Mouse (Mus musculus): ENCODE measurements around the gene Pik3cb. TPM values are rescaled to one million over a fixed set of nuclear protein-coding genes. Genes with fewer than 3 reads are reported as not detected.

Gene Pik3cb
- polyA plus RNA-seq, 1 experiment from 2014 or later = 3.1 TPM

GRCm38 (mm10) chr9:99109585-99109984, 30.8 kb downstream of the Pik3cb start:
- Histone ChIP-seq H3K4me3 (replicated peaks) (no peak overlapping the region), H3K9me3 (replicated peaks) (no peaks in the 10 kb centered on the region), H3K36me3 (peaks cover 8% of the 10 kb centered on the region; the same call in 1 of the 2 replicates), H3K4me2 (no peak overlapping the region), H3K27me3 (replicated peaks) (no peaks in the 10 kb centered on the region), H3K4me1 (no peaks in the 10 kb centered on the region; the same call in 1 of the 2 replicates), H3K9ac (replicated peaks) (no peak overlapping the region), H3K27ac (replicated peaks) (no peak overlapping the region)
- WGBS = 76% methylated on average over 3 of the region's 3 CpGs
- ATAC-seq (ENCODE audit: low FRiP score) = no peak

DNA sequence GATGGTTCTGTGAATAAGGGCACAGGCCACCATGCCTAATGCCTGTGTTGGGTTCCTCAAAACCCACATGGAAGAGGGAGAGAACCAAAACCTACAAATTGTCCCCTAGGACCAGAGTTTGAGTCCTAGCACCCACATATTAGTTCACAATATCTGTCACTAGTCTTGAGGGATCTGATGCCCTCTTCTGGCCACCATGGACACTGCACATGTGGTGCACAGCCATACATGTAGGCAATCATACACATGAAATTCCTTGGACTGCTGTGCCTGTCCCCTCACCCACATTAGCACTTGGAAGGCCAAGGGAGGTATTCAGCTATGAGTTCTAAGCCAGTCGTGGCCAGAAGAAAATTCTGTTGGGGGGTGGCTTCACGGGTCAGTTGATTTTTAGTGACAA, 36.0 kb downstream of the Pik3cb start:
- no peak overlapping the region for H3K27ac ChIP-seq (replicated peaks)
- no peak overlapping the region for H3K9ac ChIP-seq (replicated peaks)
- no peaks in the 10 kb centered on the region for H3K27me3 ChIP-seq (replicated peaks)
- no peaks in the 10 kb centered on the region for H3K9me3 ChIP-seq (replicated peaks)
- H3K36me3 ChIP-seq = peaks cover 13% of the 10 kb centered on the region; the same call in 1 of the 2 replicates
- 87% methylated on average over 2 of the region's 2 CpGs for WGBS
- ATAC-seq (ENCODE audit: low FRiP score) = no peak
- no peaks in the 10 kb centered on the region for H3K4me1 ChIP-seq
- no peak overlapping the region for H3K4me3 ChIP-seq (replicated peaks)
- no peak overlapping the region for H3K4me2 ChIP-seq

DNA sequence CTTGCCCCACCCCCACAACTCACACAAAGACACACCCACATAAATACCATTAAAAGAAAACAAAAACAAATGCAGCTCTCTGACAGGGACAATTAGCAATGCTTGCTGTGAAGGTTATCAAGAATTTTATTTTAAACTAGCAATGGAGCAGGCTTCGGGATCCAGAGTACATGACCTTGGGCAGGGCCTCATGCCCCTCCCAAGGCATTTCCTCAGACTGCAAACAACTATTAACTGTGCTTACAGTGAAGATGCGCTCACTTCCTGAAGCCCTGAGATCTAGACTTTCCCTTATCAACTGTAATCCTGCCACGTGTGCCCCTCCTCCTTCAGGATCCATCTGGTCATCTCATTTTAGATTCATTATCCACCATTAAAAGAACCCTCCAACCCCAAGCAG, 36.6 kb downstream of the Pik3cb start:
- ATAC-seq (ENCODE audit: low FRiP score) = no peak
- Histone ChIP-seq H3K27me3 (replicated peaks) (no peaks in the 10 kb centered on the region), H3K9ac (replicated peaks) (no peak overlapping the region), H3K4me1 (no peaks in the 10 kb centered on the region), H3K4me2 (no peak overlapping the region), H3K36me3 (peaks cover 13% of the 10 kb centered on the region; the same call in 1 of the 2 replicates), H3K4me3 (replicated peaks) (no peak overlapping the region), H3K9me3 (replicated peaks) (no peaks in the 10 kb centered on the region), H3K27ac (replicated peaks) (no peak overlapping the region)
- 84% methylated on average over 3 of the region's 3 CpGs for WGBS

GRCm38 (mm10) chr9:99098482-99099129, 41.8 kb downstream of the Pik3cb start:
- Histone ChIP-seq H3K36me3 (0 out of 2 replicates have a peak, but pooled peaks cover 5% of the 10 kb centered on the region), H3K4me1 (no peaks in the 10 kb centered on the region), H3K4me3 (replicated peaks) (no peak overlapping the region), H3K9ac (replicated peaks) (no peak overlapping the region), H3K9me3 (replicated peaks) (no peaks in the 10 kb centered on the region), H3K27me3 (replicated peaks) (no peaks in the 10 kb centered on the region), H3K27ac (replicated peaks) (no peak overlapping the region), H3K4me2 (no peak overlapping the region)
- 54% methylated on average over 11 of the region's 11 CpGs for WGBS
- ATAC-seq (ENCODE audit: low FRiP score) = no peak

DNA sequence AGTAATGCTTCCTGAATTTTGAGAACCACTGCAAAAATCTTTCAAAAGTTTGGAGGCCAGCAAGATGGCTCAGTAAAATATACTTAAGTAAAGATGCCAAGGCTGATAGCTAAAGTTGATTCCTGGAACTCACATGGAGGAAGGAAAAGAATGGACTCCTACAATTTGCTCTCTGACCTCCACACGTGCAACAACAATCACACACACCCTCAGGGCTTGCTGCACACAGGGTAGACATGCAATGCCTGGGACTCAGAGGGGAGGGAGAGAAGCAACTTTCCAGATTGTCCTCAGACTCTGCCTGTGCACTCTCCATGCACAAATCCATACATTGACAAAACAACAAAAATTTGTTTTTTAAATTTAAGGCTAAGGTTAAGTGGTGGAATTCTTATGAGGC, 42.8 kb downstream of the Pik3cb start:
- 0 out of 2 replicates have a peak, but pooled peaks cover 5% of the 10 kb centered on the region for H3K36me3 ChIP-seq
- no peak overlapping the region for H3K4me3 ChIP-seq (replicated peaks)
- H3K27me3 ChIP-seq (replicated peaks) = no peaks in the 10 kb centered on the region
- H3K9ac ChIP-seq (replicated peaks) = no peak overlapping the region
- H3K4me2 ChIP-seq = no peak overlapping the region
- no peak for ATAC-seq (ENCODE audit: low FRiP score)
- H3K9me3 ChIP-seq (replicated peaks) = no peaks in the 10 kb centered on the region
- H3K27ac ChIP-seq (replicated peaks) = no peak overlapping the region
- no peaks in the 10 kb centered on the region for H3K4me1 ChIP-seq
- WGBS = 81% methylated on average over 1 of the region's 1 CpGs

DNA sequence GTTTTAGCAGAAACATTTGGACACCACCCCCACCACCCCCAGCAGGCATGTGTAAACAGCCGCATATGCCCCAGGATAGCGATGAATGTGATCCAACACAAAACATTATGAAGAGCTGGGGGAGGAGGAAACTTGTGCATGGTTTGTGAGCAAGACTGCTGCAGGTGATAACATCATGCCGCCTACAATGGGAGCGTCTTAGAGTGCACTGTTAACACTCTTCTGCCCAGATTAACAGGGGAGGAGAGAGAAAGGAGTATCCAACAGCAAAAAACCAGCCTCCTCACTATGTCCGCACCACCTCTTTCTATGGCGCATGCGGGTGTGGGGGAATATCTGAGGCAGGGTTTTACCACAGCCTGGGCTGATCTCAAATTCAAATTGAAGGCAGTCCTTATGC, 45.2 kb downstream of the Pik3cb start:
- 91% methylated on average over 7 of the region's 7 CpGs for WGBS
- H3K9me3 ChIP-seq (replicated peaks) = no peaks in the 10 kb centered on the region
- ATAC-seq (ENCODE audit: low FRiP score) = no peak
- no peak overlapping the region for H3K4me2 ChIP-seq
- H3K4me3 ChIP-seq (replicated peaks) = no peak overlapping the region
- no peaks in the 10 kb centered on the region for H3K27me3 ChIP-seq (replicated peaks)
- no peak overlapping the region for H3K9ac ChIP-seq (replicated peaks)
- H3K27ac ChIP-seq (replicated peaks) = no peak overlapping the region
- H3K36me3 ChIP-seq = peaks cover 8% of the 10 kb centered on the region; the same call in 1 of the 2 replicates
- H3K4me1 ChIP-seq = no peaks in the 10 kb centered on the region

DNA sequence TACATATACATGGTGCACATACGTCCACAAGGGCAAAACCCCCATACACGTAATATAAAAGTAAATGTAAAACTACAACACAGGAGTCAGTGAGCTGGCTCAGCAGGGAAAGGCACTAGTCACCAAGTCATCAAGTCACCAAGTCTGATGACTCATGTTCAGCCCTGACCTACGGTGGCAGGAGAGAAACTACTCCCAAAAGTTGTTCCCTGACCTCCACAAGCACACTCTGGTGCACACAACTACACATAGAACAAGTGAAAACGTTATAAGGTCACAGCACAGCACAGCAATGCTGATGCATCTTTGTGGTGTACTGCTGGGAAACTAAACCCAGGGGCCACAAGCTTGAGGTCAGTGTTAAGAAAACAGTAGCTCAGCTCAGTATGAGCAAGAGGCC, 49.9 kb downstream of the Pik3cb start:
- ATAC-seq (ENCODE audit: low FRiP score) = no peak
- no peaks in the 10 kb centered on the region for H3K4me1 ChIP-seq
- H3K36me3 ChIP-seq = peaks cover 8% of the 10 kb centered on the region; the same call in 1 of the 2 replicates
- 92% methylated on average over 4 of the region's 4 CpGs for WGBS
- no peak overlapping the region for H3K27ac ChIP-seq (replicated peaks)
- H3K4me3 ChIP-seq (replicated peaks) = no peak overlapping the region
- no peak overlapping the region for H3K4me2 ChIP-seq
- H3K27me3 ChIP-seq (replicated peaks) = no peaks in the 10 kb centered on the region
- no peaks in the 10 kb centered on the region for H3K9me3 ChIP-seq (replicated peaks)
- no peak overlapping the region for H3K9ac ChIP-seq (replicated peaks)

DNA sequence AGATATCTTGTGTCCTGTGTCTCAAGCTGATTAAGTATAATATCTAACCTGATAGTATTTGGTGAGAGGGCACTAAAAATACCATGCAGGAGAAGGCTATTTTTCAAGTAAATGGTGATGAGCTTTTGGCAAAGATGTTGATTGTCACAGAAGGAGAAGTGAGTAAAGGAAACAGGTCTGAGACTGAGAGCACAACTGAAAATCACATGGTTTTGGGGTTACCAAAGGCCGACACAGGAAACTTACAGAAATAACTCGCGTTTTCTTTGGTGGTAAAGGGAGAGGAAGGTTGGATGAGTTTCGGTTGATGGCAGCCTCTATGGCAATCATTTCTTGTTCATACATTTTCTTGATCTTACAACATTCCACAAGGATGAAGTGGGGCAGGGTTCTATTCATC, 50.5 kb downstream of the Pik3cb start:
- no peak overlapping the region for H3K9ac ChIP-seq (replicated peaks)
- no peaks in the 10 kb centered on the region for H3K27me3 ChIP-seq (replicated peaks)

GRCm38 (mm10) chr9:99081718-99082117, 58.7 kb downstream of the Pik3cb start:
- no peak overlapping the region for H3K27ac ChIP-seq (replicated peaks)
- H3K27me3 ChIP-seq (replicated peaks) = no peaks in the 10 kb centered on the region
- no peaks in the 10 kb centered on the region for H3K9me3 ChIP-seq (replicated peaks)
- WGBS = 95% methylated on average over 5 of the region's 5 CpGs
- no peak overlapping the region for H3K4me3 ChIP-seq (replicated peaks)
- ATAC-seq (ENCODE audit: low FRiP score) = no peak
- no peak overlapping the region for H3K9ac ChIP-seq (replicated peaks)
- no peaks in the 10 kb centered on the region for H3K4me1 ChIP-seq
- H3K36me3 ChIP-seq = 0 out of 2 replicates have a peak, but pooled peaks cover 7% of the 10 kb centered on the region
- H3K4me2 ChIP-seq = no peak overlapping the region

More for the DNA sequence above, 50.5 kb downstream of the Pik3cb start:
- Histone ChIP-seq H3K4me3 (replicated peaks) (no peak overlapping the region), H3K4me2 (no peak overlapping the region), H3K27ac (replicated peaks) (no peak overlapping the region), H3K4me1 (no peaks in the 10 kb centered on the region), H3K9me3 (replicated peaks) (no peaks in the 10 kb centered on the region), H3K36me3 (peaks cover 8% of the 10 kb centered on the region; the same call in 1 of the 2 replicates)
- WGBS = 95% methylated on average over 4 of the region's 4 CpGs
- ATAC-seq (ENCODE audit: low FRiP score) = no peak

DNA sequence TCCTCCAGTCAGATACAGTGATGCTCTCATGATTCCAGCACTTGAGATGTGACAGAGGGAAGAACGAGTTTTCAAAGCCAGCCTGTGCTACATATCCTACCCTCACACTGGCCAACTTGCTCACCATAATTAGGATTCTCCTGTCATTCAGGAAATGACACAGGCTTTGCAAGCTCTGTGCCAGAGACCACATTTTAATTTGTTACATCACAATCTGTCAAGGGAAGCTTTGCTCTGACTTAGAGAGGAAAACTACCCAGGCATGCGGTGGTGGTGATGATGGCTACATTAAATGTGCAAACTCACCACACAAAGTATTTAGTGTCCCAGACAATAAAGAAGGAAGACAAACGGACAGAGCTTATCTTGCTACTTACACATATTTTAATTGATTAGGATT, 59.1 kb downstream of the Pik3cb start:
- H3K27me3 ChIP-seq (replicated peaks) = no peaks in the 10 kb centered on the region
- no peak overlapping the region for H3K4me3 ChIP-seq (replicated peaks)
- H3K4me1 ChIP-seq = no peaks in the 10 kb centered on the region
- H3K4me2 ChIP-seq = no peak overlapping the region
- H3K9me3 ChIP-seq (replicated peaks) = no peaks in the 10 kb centered on the region
- 0 out of 2 replicates have a peak, but pooled peaks cover 7% of the 10 kb centered on the region for H3K36me3 ChIP-seq
- no peak for ATAC-seq (ENCODE audit: low FRiP score)
- H3K27ac ChIP-seq (replicated peaks) = no peak overlapping the region
- 82% methylated on average over 3 of the region's 3 CpGs for WGBS
- H3K9ac ChIP-seq (replicated peaks) = no peak overlapping the region

- WGBS = 97% methylated on average over 2 of the region's 2 CpGs
These were observed 59.8 kb downstream of the Pik3cb start for GRCm38 (mm10) chr9:99080657-99081056.

GRCm38 (mm10) chr9:99074462-99074861, 66.0 kb downstream of the Pik3cb start:
- no peak for ATAC-seq (ENCODE audit: low FRiP score)
- Histone ChIP-seq H3K27me3 (replicated peaks) (no peaks in the 10 kb centered on the region), H3K27ac (replicated peaks) (no peak overlapping the region), H3K9ac (replicated peaks) (no peak overlapping the region), H3K4me3 (replicated peaks) (no peak overlapping the region), H3K4me1 (no peaks in the 10 kb centered on the region), H3K4me2 (no peak overlapping the region), H3K9me3 (replicated peaks) (no peaks in the 10 kb centered on the region), H3K36me3 (peaks cover 12% of the 10 kb centered on the region)
- 76% methylated on average over 2 of the region's 2 CpGs for WGBS

More at GRCm38 (mm10) chr9:99080657-99081056, 59.8 kb downstream of the Pik3cb start:
- no peaks in the 10 kb centered on the region for H3K4me1 ChIP-seq
- 0 out of 2 replicates have a peak, but pooled peaks cover 7% of the 10 kb centered on the region for H3K36me3 ChIP-seq
- no peaks in the 10 kb centered on the region for H3K9me3 ChIP-seq (replicated peaks)
- no peaks in the 10 kb centered on the region for H3K27me3 ChIP-seq (replicated peaks)
- no peak for ATAC-seq (ENCODE audit: low FRiP score)
- no peak overlapping the region for H3K9ac ChIP-seq (replicated peaks)
- H3K4me3 ChIP-seq (replicated peaks) = no peak overlapping the region
- no peak overlapping the region for H3K27ac ChIP-seq (replicated peaks)
- H3K4me2 ChIP-seq = no peak overlapping the region
